Mouse (Mus musculus): ENCODE results near the gene Raly. TPM values are rescaled to one million over a fixed set of nuclear protein-coding genes. Genes with fewer than 3 reads are reported as not detected.

Raly gene
- total and polyA plus RNA-seq, 3 experiments = 83.4 to 92.7 (median 89.8) TPM

GRCm38 (mm10) chr2:154776496-154776895 lies 14.4 kb upstream of the Raly start:
- no peak overlapping the region for H3K27ac ChIP-seq
- H3K4me3 ChIP-seq = no peak overlapping the region
- H3K79me2 ChIP-seq (replicated peaks; ENCODE audit: control insufficient read depth, insufficient read depth, low read length) = no peaks in the 10 kb centered on the region
- H3K4me1 ChIP-seq (ENCODE audit: control insufficient read depth, insufficient read depth, low read length) = no peaks in the 10 kb centered on the region
- no peaks in the 10 kb centered on the region for H3K27me3 ChIP-seq (ENCODE audit: control insufficient read depth, insufficient read depth, low read length)
- WGBS = 53% methylated on average over 7 of the region's 7 CpGs
- H3K36me3 ChIP-seq (ENCODE audit: control insufficient read depth, insufficient read depth, low read length) = no peaks in the 10 kb centered on the region
- TF ChIP-seq CTCF (IDR thresholded peaks at IDR 0.05) (no peak), EP300 (IDR thresholded peaks at IDR 0.05; ENCODE audit: insufficient read depth, low read depth, low read length) (no peak), POLR2A (IDR thresholded peaks at IDR 0.05; ENCODE audit: insufficient read depth, low read depth, low read length) (no peak)
- intact Hi-C loops (cut with DNase I) = loop anchor here (2.0 kb wide), 1 partner anchor 78 kb away; no protein-coding TSS in a partner anchor
- no peak for DNase-seq
- no peak overlapping the region for H3K9ac ChIP-seq (ENCODE audit: low read depth, low read length)

GRCm38 (mm10) chr2:154779648-154780047 lies 11.2 kb upstream of the Raly start:
- no peak for TF ChIP-seq EP300 (IDR thresholded peaks at IDR 0.05; ENCODE audit: insufficient read depth, low read depth, low read length)
- no peak for TF ChIP-seq POLR2A (IDR thresholded peaks at IDR 0.05; ENCODE audit: insufficient read depth, low read depth, low read length)
- TF ChIP-seq CTCF (IDR thresholded peaks at IDR 0.05) = no peak
- intact Hi-C loops (cut with DNase I) = no loop called here

GRCm38 (mm10) chr2:154782361-154782760 lies 8.5 kb upstream of the Raly start:
- intact Hi-C loops (cut with DNase I) = no loop called here
- no peak for DNase-seq
- TF ChIP-seq CTCF (IDR thresholded peaks at IDR 0.05) = no peak
- Histone ChIP-seq H3K79me2 (replicated peaks; ENCODE audit: control insufficient read depth, insufficient read depth, low read length) (no peaks in the 10 kb centered on the region), H3K4me1 (ENCODE audit: control insufficient read depth, insufficient read depth, low read length) (no peaks in the 10 kb centered on the region), H3K36me3 (ENCODE audit: control insufficient read depth, insufficient read depth, low read length) (no peaks in the 10 kb centered on the region), H3K4me3 (no peak overlapping the region), H3K27ac (no peak overlapping the region), H3K27me3 (ENCODE audit: control insufficient read depth, insufficient read depth, low read length) (no peaks in the 10 kb centered on the region), H3K9ac (ENCODE audit: low read depth, low read length) (no peak overlapping the region)
- 76% methylated on average over 4 of the region's 4 CpGs for WGBS

More at GRCm38 (mm10) chr2:154779648-154780047, 11.2 kb upstream of the Raly start:
- Histone ChIP-seq H3K79me2 (replicated peaks; ENCODE audit: control insufficient read depth, insufficient read depth, low read length) (no peaks in the 10 kb centered on the region), H3K9ac (ENCODE audit: low read depth, low read length) (no peak overlapping the region), H3K4me1 (ENCODE audit: control insufficient read depth, insufficient read depth, low read length) (no peaks in the 10 kb centered on the region), H3K4me3 (no peak overlapping the region), H3K27ac (no peak overlapping the region), H3K36me3 (ENCODE audit: control insufficient read depth, insufficient read depth, low read length) (no peaks in the 10 kb centered on the region), H3K27me3 (ENCODE audit: control insufficient read depth, insufficient read depth, low read length) (no peaks in the 10 kb centered on the region)
- WGBS = 59% methylated on average over 3 of the region's 3 CpGs
- DNase-seq = no peak

- Histone ChIP-seq H3K27me3 (ENCODE audit: control insufficient read depth, insufficient read depth, low read length) (no peaks in the 10 kb centered on the region), H3K4me1 (ENCODE audit: control insufficient read depth, insufficient read depth, low read length) (no peaks in the 10 kb centered on the region), H3K36me3 (ENCODE audit: control insufficient read depth, insufficient read depth, low read length) (no peaks in the 10 kb centered on the region), H3K9ac (ENCODE audit: low read depth, low read length) (no peak overlapping the region), H3K27ac (no peak overlapping the region), H3K79me2 (replicated peaks; ENCODE audit: control insufficient read depth, insufficient read depth, low read length) (no peaks in the 10 kb centered on the region), H3K4me3 (no peak overlapping the region)
- intact Hi-C loops (cut with DNase I) = no loop called here
- 87% methylated on average over 17 of the region's 17 CpGs for WGBS
- no peak for DNase-seq
- no peak for TF ChIP-seq POLR2A (IDR thresholded peaks at IDR 0.05; ENCODE audit: insufficient read depth, low read depth, low read length)
- TF ChIP-seq EP300 (IDR thresholded peaks at IDR 0.05; ENCODE audit: insufficient read depth, low read depth, low read length) = no peak
- TF ChIP-seq CTCF (IDR thresholded peaks at IDR 0.05) = no peak
Measured at GRCm38 (mm10) chr2:154782856-154783650, 7.8 kb upstream of the Raly start.

- Histone ChIP-seq H3K36me3 (ENCODE audit: control insufficient read depth, insufficient read depth, low read length) (no peaks in the 10 kb centered on the region), H3K27me3 (ENCODE audit: control insufficient read depth, insufficient read depth, low read length) (no peaks in the 10 kb centered on the region), H3K4me3 (no peak overlapping the region), H3K9ac (ENCODE audit: low read depth, low read length) (no peak overlapping the region), H3K4me1 (ENCODE audit: control insufficient read depth, insufficient read depth, low read length) (no peaks in the 10 kb centered on the region), H3K27ac (no peak overlapping the region), H3K79me2 (replicated peaks; ENCODE audit: control insufficient read depth, insufficient read depth, low read length) (no peaks in the 10 kb centered on the region)
- 43% methylated on average over 3 of the region's 3 CpGs for WGBS
- no peak for DNase-seq
- intact Hi-C loops (cut with DNase I) = no loop called here
- TF ChIP-seq CTCF (IDR thresholded peaks at IDR 0.05) (no peak), POLR2A (IDR thresholded peaks at IDR 0.05; ENCODE audit: insufficient read depth, low read depth, low read length) (no peak), EP300 (IDR thresholded peaks at IDR 0.05; ENCODE audit: insufficient read depth, low read depth, low read length) (no peak)
Measured at GRCm38 (mm10) chr2:154785284-154785683, 5.6 kb upstream of the Raly start.

GRCm38 (mm10) chr2:154786187-154786586 lies 4.7 kb upstream of the Raly start:
- Histone ChIP-seq H3K79me2 (replicated peaks; ENCODE audit: control insufficient read depth, insufficient read depth, low read length) (no peaks in the 10 kb centered on the region), H3K4me3 (no peak overlapping the region), H3K36me3 (ENCODE audit: control insufficient read depth, insufficient read depth, low read length) (no peaks in the 10 kb centered on the region), H3K4me1 (ENCODE audit: control insufficient read depth, insufficient read depth, low read length) (no peaks in the 10 kb centered on the region), H3K9ac (ENCODE audit: low read depth, low read length) (no peak overlapping the region), H3K27ac (no peak overlapping the region), H3K27me3 (ENCODE audit: control insufficient read depth, insufficient read depth, low read length) (no peaks in the 10 kb centered on the region)
- intact Hi-C loops (cut with DNase I) = no loop called here
- DNase-seq = no peak
- TF ChIP-seq POLR2A (IDR thresholded peaks at IDR 0.05; ENCODE audit: insufficient read depth, low read depth, low read length) (no peak), CTCF (IDR thresholded peaks at IDR 0.05) (no peak), EP300 (IDR thresholded peaks at IDR 0.05; ENCODE audit: insufficient read depth, low read depth, low read length) (no peak)
- 51% methylated on average over 3 of the region's 3 CpGs for WGBS

Measured in heart, adult 2 months (tissue).